Mouse (Mus musculus): ENCODE results near the gene Sik2. TPM values are rescaled to one million over a fixed set of nuclear protein-coding genes. Genes with fewer than 3 reads are reported as not detected.
A peak's percentile ranks its signal among the peaks of the same experiment; 100 is the strongest.

Sik2 gene
- polyA plus RNA-seq, 1 experiment from 2014 or later: 16.2 TPM

- Histone ChIP-seq H3K36me3 (replicated peaks) (peaks cover 29% of the 10 kb centered on the region), H3K27ac (no peak overlapping the region), H3K9me3 (no peaks in the 10 kb centered on the region), H3K9ac (no peak overlapping the region), H3K4me3 (replicated peaks) (no peak overlapping the region), H3K4me1 (peaks cover 9% of the 10 kb centered on the region), H3K4me2 (no peak overlapping the region), H3K27me3 (no peaks in the 10 kb centered on the region)
- no peak for ATAC-seq (ENCODE audit: low FRiP score)
- 83% methylated on average over 3 of the region's 3 CpGs for WGBS
These were observed 118.3 kb downstream of the Sik2 start for GRCm38 (mm10) chr9:50890494-50891090.

- 85% methylated on average over 4 of the region's 4 CpGs for WGBS
- peaks cover 23% of the 10 kb centered on the region for H3K36me3 ChIP-seq (replicated peaks)
- no peak for ATAC-seq (ENCODE audit: low FRiP score)
These were observed 118.9 kb downstream of the Sik2 start for GRCm38 (mm10) chr9:50889964-50890363.

GRCm38 (mm10) chr9:50889211-50889610, 119.7 kb downstream of the Sik2 start:
- H3K36me3 ChIP-seq (replicated peaks): peaks cover 23% of the 10 kb centered on the region
- H3K4me3 ChIP-seq (replicated peaks): no peak overlapping the region
- H3K27ac ChIP-seq: no peak overlapping the region
- no peak overlapping the region for H3K9ac ChIP-seq
- H3K9me3 ChIP-seq: no peaks in the 10 kb centered on the region
- WGBS: 70% methylated on average over 6 of the region's 6 CpGs
- peaks cover 15% of the 10 kb centered on the region for H3K4me1 ChIP-seq
- no peak overlapping the region for H3K4me2 ChIP-seq
- ATAC-seq (ENCODE audit: low FRiP score): no peak
- H3K27me3 ChIP-seq: no peaks in the 10 kb centered on the region

More at GRCm38 (mm10) chr9:50889964-50890363, 118.9 kb downstream of the Sik2 start:
- Histone ChIP-seq H3K9ac (no peak overlapping the region), H3K4me3 (replicated peaks) (no peak overlapping the region), H3K27me3 (no peaks in the 10 kb centered on the region), H3K9me3 (no peaks in the 10 kb centered on the region), H3K4me2 (no peak overlapping the region), H3K4me1 (peaks cover 15% of the 10 kb centered on the region), H3K27ac (no peak overlapping the region)

GRCm38 (mm10) chr9:50887351-50887750, 121.5 kb downstream of the Sik2 start:
- no peak for ATAC-seq (ENCODE audit: low FRiP score)
- Histone ChIP-seq H3K27me3 (no peaks in the 10 kb centered on the region), H3K36me3 (replicated peaks) (peaks cover 30% of the 10 kb centered on the region), H3K4me3 (replicated peaks) (no peak overlapping the region), H3K9me3 (no peaks in the 10 kb centered on the region), H3K4me2 (no peak overlapping the region), H3K27ac (peak overlapping the region; percentile 42; the same call in 1 of the 2 replicates), H3K4me1 (peaks cover 15% of the 10 kb centered on the region), H3K9ac (no peak overlapping the region)
- 40% methylated on average over 4 of the region's 4 CpGs for WGBS

GRCm38 (mm10) chr9:50886870-50887269, 122.0 kb downstream of the Sik2 start:
- WGBS: 100% methylated on average over 1 of the region's 1 CpGs
- H3K27ac ChIP-seq: no peak overlapping the region
- ATAC-seq (ENCODE audit: low FRiP score): no peak
- H3K9ac ChIP-seq: no peak overlapping the region
- H3K4me1 ChIP-seq: peaks cover 15% of the 10 kb centered on the region
- no peaks in the 10 kb centered on the region for H3K27me3 ChIP-seq
- H3K36me3 ChIP-seq (replicated peaks): peaks cover 31% of the 10 kb centered on the region
- no peak overlapping the region for H3K4me2 ChIP-seq
- no peaks in the 10 kb centered on the region for H3K9me3 ChIP-seq
- H3K4me3 ChIP-seq (replicated peaks): no peak overlapping the region

GRCm38 (mm10) chr9:50885600-50885987, 123.3 kb downstream of the Sik2 start:
- H3K4me1 ChIP-seq: peaks cover 15% of the 10 kb centered on the region
- no peak overlapping the region for H3K27ac ChIP-seq
- peaks cover 32% of the 10 kb centered on the region for H3K36me3 ChIP-seq (replicated peaks)
- no peaks in the 10 kb centered on the region for H3K27me3 ChIP-seq
- H3K9me3 ChIP-seq: no peaks in the 10 kb centered on the region
- no peak overlapping the region for H3K4me3 ChIP-seq (replicated peaks)
- no peak for ATAC-seq (ENCODE audit: low FRiP score)
- no peak overlapping the region for H3K4me2 ChIP-seq
- WGBS: 64% methylated on average over 1 of the region's 1 CpGs
- no peak overlapping the region for H3K9ac ChIP-seq

GRCm38 (mm10) chr9:50884741-50885599, 123.9 kb downstream of the Sik2 start:
- Histone ChIP-seq H3K4me1 (peaks cover 15% of the 10 kb centered on the region), H3K4me3 (replicated peaks) (no peak overlapping the region), H3K27ac (peak overlapping the region; percentile 42; the same call in 1 of the 2 replicates), H3K4me2 (no peak overlapping the region), H3K9me3 (no peaks in the 10 kb centered on the region), H3K27me3 (no peaks in the 10 kb centered on the region), H3K36me3 (replicated peaks) (peaks cover 39% of the 10 kb centered on the region), H3K9ac (no peak overlapping the region)
- WGBS: 76% methylated on average over 10 of the region's 10 CpGs
- no peak for ATAC-seq (ENCODE audit: low FRiP score)

GRCm38 (mm10) chr9:50884093-50884492, 124.8 kb downstream of the Sik2 start:
- WGBS: 82% methylated on average over 8 of the region's 8 CpGs
- H3K36me3 ChIP-seq (replicated peaks): peaks cover 47% of the 10 kb centered on the region
- H3K9ac ChIP-seq: no peak overlapping the region
- H3K27me3 ChIP-seq: no peaks in the 10 kb centered on the region
- no peak overlapping the region for H3K4me2 ChIP-seq
- no peak overlapping the region for H3K4me3 ChIP-seq (replicated peaks)
- no peak overlapping the region for H3K27ac ChIP-seq
- no peaks in the 10 kb centered on the region for H3K9me3 ChIP-seq
- peaks cover 15% of the 10 kb centered on the region for H3K4me1 ChIP-seq
- ATAC-seq (ENCODE audit: low FRiP score): no peak

- H3K4me3 ChIP-seq (replicated peaks): no peak overlapping the region
- peaks cover 67% of the 10 kb centered on the region for H3K36me3 ChIP-seq (replicated peaks)
- H3K27ac ChIP-seq: no peak overlapping the region
- H3K9me3 ChIP-seq: no peaks in the 10 kb centered on the region
- ATAC-seq (ENCODE audit: low FRiP score): no peak
- H3K27me3 ChIP-seq: no peaks in the 10 kb centered on the region
- H3K4me1 ChIP-seq: peaks cover 8% of the 10 kb centered on the region
- H3K9ac ChIP-seq: no peak overlapping the region
- no peak overlapping the region for H3K4me2 ChIP-seq
- 97% methylated on average over 2 of the region's 2 CpGs for WGBS
These were observed 126.7 kb downstream of the Sik2 start for GRCm38 (mm10) chr9:50882183-50882582.

- H3K36me3 ChIP-seq (replicated peaks): peaks cover 92% of the 10 kb centered on the region
These were observed 131.4 kb downstream of the Sik2 start for GRCm38 (mm10) chr9:50877431-50877830.

GRCm38 (mm10) chr9:50876287-50876686, 132.6 kb downstream of the Sik2 start:
- Histone ChIP-seq H3K36me3 (replicated peaks) (peaks cover 85% of the 10 kb centered on the region), H3K4me1 (no peaks in the 10 kb centered on the region), H3K27ac (no peak overlapping the region), H3K27me3 (no peaks in the 10 kb centered on the region), H3K9ac (no peak overlapping the region), H3K4me2 (no peak overlapping the region), H3K4me3 (replicated peaks) (no peak overlapping the region), H3K9me3 (no peaks in the 10 kb centered on the region)
- ATAC-seq (ENCODE audit: low FRiP score): no peak
- 93% methylated on average over 3 of the region's 3 CpGs for WGBS

More at GRCm38 (mm10) chr9:50877431-50877830, 131.4 kb downstream of the Sik2 start:
- WGBS: 92% methylated on average over 3 of the region's 3 CpGs
- no peak for ATAC-seq (ENCODE audit: low FRiP score)
- H3K27ac ChIP-seq: no peak overlapping the region
- no peak overlapping the region for H3K4me3 ChIP-seq (replicated peaks)
- no peaks in the 10 kb centered on the region for H3K27me3 ChIP-seq
- no peak overlapping the region for H3K9ac ChIP-seq
- H3K9me3 ChIP-seq: no peaks in the 10 kb centered on the region
- no peaks in the 10 kb centered on the region for H3K4me1 ChIP-seq
- no peak overlapping the region for H3K4me2 ChIP-seq

GRCm38 (mm10) chr9:50875470-50875869, 133.4 kb downstream of the Sik2 start:
- 99% methylated on average over 4 of the region's 4 CpGs for WGBS

More at GRCm38 (mm10) chr9:50875470-50875869, 133.4 kb downstream of the Sik2 start:
- no peaks in the 10 kb centered on the region for H3K27me3 ChIP-seq
- H3K9ac ChIP-seq: no peak overlapping the region
- H3K4me3 ChIP-seq (replicated peaks): no peak overlapping the region
- no peak overlapping the region for H3K4me2 ChIP-seq
- H3K27ac ChIP-seq: no peak overlapping the region
- no peaks in the 10 kb centered on the region for H3K9me3 ChIP-seq
- peaks cover 87% of the 10 kb centered on the region for H3K36me3 ChIP-seq (replicated peaks)
- ATAC-seq (ENCODE audit: low FRiP score): no peak
- no peaks in the 10 kb centered on the region for H3K4me1 ChIP-seq

Data from forebrain, embryonic 12.5 days (tissue).